Mouse (Mus musculus): ENCODE results near the gene Odaph. TPM values are rescaled to one million over a fixed set of nuclear protein-coding genes. Genes with fewer than 3 reads are reported as not detected.
A peak's percentile ranks its signal among the peaks of the same experiment; 100 is the strongest.

The Odaph gene
- total RNA-seq, 2 experiments from 2014 or later: not detected

- DNase-seq (ENCODE audit: low spot score in 2 of 2): no peak
Observed at GRCm38 (mm10) chr5:91987799-91988198, 524 bp downstream of the Odaph start.

GRCm38 (mm10) chr5:91989261-91989660 is 2.0 kb downstream of the Odaph start:
- no peak for DNase-seq (ENCODE audit: low spot score in 2 of 2)

DNA sequence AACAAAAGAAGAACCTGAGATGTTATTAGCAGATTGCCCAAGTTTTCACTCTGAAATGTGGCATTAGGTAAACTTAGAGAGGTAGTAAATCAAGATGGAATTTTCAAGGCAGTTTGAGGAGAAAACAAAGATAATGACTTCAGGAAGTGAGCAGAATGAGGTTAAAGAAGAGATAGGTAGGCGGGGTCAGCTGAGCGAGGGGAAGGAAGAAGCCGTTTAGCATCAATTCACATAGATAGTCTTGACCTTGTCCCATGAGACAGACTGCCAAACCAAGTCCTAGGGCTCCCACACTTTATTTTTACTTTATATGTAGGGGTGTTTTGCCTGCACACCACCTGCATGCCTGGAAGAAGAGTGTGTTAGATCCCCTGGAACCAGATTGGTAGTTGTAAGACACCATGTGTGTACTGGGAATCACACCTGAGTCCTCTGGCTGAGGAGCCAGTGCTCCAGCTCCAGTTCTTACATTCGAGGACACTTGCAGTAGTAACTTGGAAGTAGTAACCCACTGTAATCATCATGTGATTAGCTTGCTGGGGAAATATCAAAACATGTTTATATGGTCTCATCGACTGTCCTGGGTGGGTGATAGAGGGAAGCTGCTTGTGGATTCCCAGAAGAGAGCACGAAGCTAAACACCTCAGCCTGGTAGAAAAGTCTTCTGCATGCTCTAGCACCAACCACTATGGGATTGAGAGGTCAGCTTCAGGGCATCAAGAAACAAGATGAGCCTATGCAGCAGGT is 4.1 kb downstream of the Odaph start:
- DNase-seq (ENCODE audit: low spot score in 2 of 2): no peak

GRCm38 (mm10) chr5:91993061-91993460 is 5.8 kb downstream of the Odaph start:
- DNase-seq (ENCODE audit: low spot score in 2 of 2): no peak

- peak; percentile 2 to 28 for DNase-seq (ENCODE audit: low spot score in 2 of 2)
Observed at GRCm38 (mm10) chr5:91994546-91994945, 7.3 kb downstream of the Odaph start.

- DNase-seq (ENCODE audit: low spot score in 2 of 2): no peak
Observed at GRCm38 (mm10) chr5:92000770-92001169, 13.5 kb downstream of the Odaph start.

DNA sequence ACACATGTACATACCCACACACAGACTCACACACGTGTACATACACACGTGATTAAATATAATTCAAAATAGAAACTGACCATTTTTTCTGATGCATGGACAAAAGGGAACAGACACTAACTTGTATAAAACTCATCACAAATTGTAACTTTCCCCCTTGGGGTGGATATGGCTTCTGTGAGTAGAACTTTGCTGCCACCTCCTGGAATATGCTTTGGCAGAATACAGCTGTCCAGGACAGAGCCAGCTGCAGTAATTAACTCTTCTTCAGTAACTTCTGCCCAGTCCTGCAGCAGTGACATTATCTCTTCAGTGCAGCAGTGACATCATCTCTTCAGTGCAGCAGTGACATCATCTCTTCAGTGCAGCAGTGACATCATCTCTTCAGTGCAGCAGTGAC is 15.7 kb downstream of the Odaph start:
- no peak for DNase-seq (ENCODE audit: low spot score in 2 of 2)

GRCm38 (mm10) chr5:92009827-92010226 is 22.6 kb downstream of the Odaph start:
- DNase-seq (ENCODE audit: low spot score in 2 of 2): no peak

- DNase-seq (ENCODE audit: low spot score in 2 of 2): no peak
Observed at GRCm38 (mm10) chr5:92011756-92012155, 24.5 kb downstream of the Odaph start.

GRCm38 (mm10) chr5:92019960-92020359 is 32.7 kb downstream of the Odaph start:
- no peak for DNase-seq (ENCODE audit: low spot score in 2 of 2)

DNA sequence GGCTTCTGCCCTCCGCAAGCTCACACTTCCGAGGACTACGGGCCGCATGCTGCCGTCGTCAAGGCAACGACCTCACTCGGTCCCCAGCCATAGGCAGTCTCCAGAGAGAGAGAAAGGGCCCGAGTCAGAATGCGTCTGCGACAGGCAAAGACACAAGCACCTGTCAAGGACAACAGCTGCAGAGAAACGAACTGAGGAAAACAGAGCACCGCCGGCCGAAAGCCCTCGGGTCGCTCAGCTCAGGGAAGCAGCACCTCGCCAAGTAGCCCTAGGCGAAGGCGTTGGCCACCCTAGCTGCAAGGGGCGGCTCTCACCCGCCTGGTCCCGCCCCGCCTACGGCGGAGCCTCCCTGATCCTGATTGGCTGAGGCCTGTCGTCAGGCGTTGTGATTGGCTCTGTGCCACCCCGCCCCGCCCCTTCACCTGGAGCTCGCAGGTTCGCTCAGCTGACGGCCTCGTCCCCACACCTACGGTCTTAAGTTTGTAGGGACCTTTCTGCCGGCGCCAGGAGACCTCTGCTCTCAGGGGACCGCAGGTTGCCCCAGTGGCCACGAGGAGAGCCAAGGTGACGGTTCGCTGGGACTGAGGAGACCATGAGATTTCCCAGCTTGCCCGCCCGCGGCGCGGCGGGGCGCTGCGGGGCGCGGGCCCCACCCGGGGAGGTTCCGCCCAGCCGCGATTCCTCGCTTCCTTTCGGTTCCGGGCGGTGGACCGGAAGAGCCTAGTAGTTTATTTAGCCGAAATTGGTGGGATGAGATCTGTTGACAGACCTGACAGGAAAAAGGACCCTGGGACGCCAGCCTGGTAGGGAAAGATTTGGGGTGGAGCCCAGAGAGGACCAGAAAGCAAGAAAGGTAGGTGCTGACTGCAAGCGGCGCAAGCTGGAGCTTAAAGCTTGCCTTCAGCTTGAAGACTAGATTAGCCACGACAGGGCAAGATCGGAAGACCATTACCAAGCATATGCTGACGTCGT is 55.4 kb downstream of the Odaph start:
- peak; percentile 90 to 94 for DNase-seq (ENCODE audit: low spot score in 2 of 2)

DNA sequence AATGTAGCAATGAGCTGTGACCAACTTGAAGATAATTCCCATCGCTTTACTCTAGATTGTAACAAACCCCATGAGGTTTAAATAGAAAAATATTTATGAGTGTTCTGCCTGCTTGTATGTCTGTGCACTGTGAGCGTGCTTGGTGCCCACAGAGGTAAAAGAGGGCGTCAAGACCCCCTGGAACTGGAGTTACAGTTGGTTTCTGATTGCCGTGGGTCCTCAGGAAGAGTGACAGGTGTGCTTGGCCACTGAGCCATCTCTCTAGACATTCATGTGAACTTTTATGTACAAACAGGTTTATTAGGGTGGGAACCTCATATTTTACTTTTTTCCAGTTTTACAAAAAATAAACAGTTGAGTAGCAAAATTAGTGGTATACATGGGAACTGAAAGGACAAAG is 56.5 kb downstream of the Odaph start, which contains the start of gene Cdkl2:
Gene Cdkl2 (minus strand): TSS at position 101 of the 400 bp plus-strand sequence.
- no peak for DNase-seq (ENCODE audit: low spot score in 2 of 2)

Other genes with a start within 250 kb of the Odaph start
- 10 to 100 TPM; 48.0 to 66.3 TPM for gene Rchy1, start 24.4 kb upstream of the Odaph start, total RNA-seq (2021)
- 1 to 10 TPM; 6.2 to 8.5 TPM for gene Cdkl2, start 56.4 kb downstream of the Odaph start, total RNA-seq (2021)
- gene G3bp2, start 96.2 kb downstream of the Odaph start, total RNA-seq (2021): 100 to 1,000 TPM; 117 to 135 TPM
- 10 to 100 TPM; 81.8 to 98.8 TPM for gene Uso1, start 150.5 kb downstream of the Odaph start, total RNA-seq (2021)
- gene U90926, start 227.9 kb downstream of the Odaph start, total RNA-seq (2021): not detected

Data from adrenal gland, adult 18-20 months (tissue).